Mouse (Mus musculus): ENCODE data around the gene St6galnac3.

DNA sequence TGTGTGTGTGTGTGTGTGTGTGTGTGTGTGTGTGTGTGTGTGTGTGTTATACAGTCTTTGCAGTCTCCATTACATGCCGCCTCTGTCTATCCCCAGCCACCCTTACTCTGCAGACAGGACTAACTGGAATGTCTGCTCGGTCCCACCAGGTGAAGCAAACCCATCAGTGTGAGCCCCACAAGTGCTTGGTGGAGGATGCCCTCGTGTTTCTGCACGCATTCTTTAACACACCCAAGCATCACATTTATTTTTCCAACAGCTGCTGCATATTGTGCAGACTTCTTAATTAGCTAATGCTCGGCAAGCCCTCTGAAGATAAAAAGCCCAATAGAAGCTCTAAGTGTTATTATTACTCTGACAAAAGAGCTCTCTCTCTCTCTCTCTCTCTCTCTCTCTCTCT, 268.7 kb downstream of the St6galnac3 start:
- TF ChIP-seq FOSL1 (IDR thresholded peaks at IDR 0.05; ENCODE audit: insufficient read depth, low read length, poor library complexity, severe bottlenecking) (no peak), CEBPB (IDR thresholded peaks at IDR 0.05; ENCODE audit: low read depth) (no peak), CTCF (IDR thresholded peaks at IDR 0.05; ENCODE audit: control insufficient read depth, insufficient read depth, insufficient read length) (no peak), USF1 (IDR thresholded peaks at IDR 0.05; ENCODE audit: low read depth) (no peak)
